Mouse (Mus musculus) heart, embryonic 15.5 days (tissue): ENCODE data around the gene Ptbp3. TPM values are rescaled to one million over a fixed set of nuclear protein-coding genes. Genes with fewer than 3 reads are reported as not detected.
"Not testable (repeated sequence)": the region's sequence is repeated elsewhere in the genome, so short reads cannot be mapped to it uniquely, and the experiment has no call there.

Experiments used
- ATAC-seq: fragments of 200-750 bp; cut with Nextera tagmentation; replicated peaks from 2 replicates; pipeline ENCODE4 v1.8.0; 2017; ENCODE audit warnings: low read depth, moderate TSS enrichment; ENCODE audit not compliant: insufficient number of reproducible peaks, insufficient read depth, low FRiP score
- H3K27ac ChIP-seq: fragments of 300-500 bp; sonication (generic); 2 replicates; pipeline ENCODE4 v1.5.1; 2015; ENCODE audit warnings: mild to moderate bottlenecking, inconsistent platforms
- H3K27me3 ChIP-seq: fragments of 300-500 bp; sonication (generic); 2 replicates; pipeline ENCODE4 v1.6.1; 2015; ENCODE audit warnings: inconsistent platforms
- H3K36me3 ChIP-seq: fragments of 300-500 bp; sonication (generic); 2 replicates; pipeline ENCODE4 v1.6.1; 2015; ENCODE audit warnings: mild to moderate bottlenecking, inconsistent platforms
- H3K4me1 ChIP-seq: fragments of 300-500 bp; sonication (generic); replicated peaks from 2 replicates; pipeline ENCODE4 v1.6.1; 2015; ENCODE audit warnings: inconsistent platforms
- H3K4me2 ChIP-seq: fragments of 300-500 bp; sonication (generic); 2 replicates; pipeline ENCODE4 v1.6.1; 2015; ENCODE audit warnings: inconsistent platforms, mild to moderate bottlenecking, moderate library complexity
- H3K4me3 ChIP-seq: fragments of 300-500 bp; sonication (generic); 2 replicates; pipeline ENCODE4 v1.5.1; 2015; ENCODE audit warnings: mild to moderate bottlenecking, inconsistent platforms
- H3K9ac ChIP-seq: fragments of 300-500 bp; sonication (generic); 2 replicates; pipeline ENCODE4 v1.6.1; 2015; ENCODE audit warnings: mild to moderate bottlenecking, inconsistent platforms
- H3K9me3 ChIP-seq: fragments of 300-500 bp; sonication (generic); replicated peaks from 2 replicates; pipeline ENCODE4 v1.6.1; 2016; ENCODE audit warnings: inconsistent platforms
- WGBS: fragments of 180-500 bp; shearing (Covaris S2); methylation state at CpG from one replicate; pipeline ENCODE4 v1.1.7; 2015; ENCODE audit warnings: mixed read lengths; 5-methylcytosine and 5-hydroxymethylcytosine counted together
- polyA plus RNA-seq: library from polyadenylated mRNA; unstranded; fragments of >200 nt; fragmentation: Nextera tagmentation; extraction: Ambion mirVana; gene quantifications from 2 replicates; pipeline ENCODE4 v1.2.1, GENCODE M21; 2015

Gene Ptbp3
- polyA plus RNA-seq, 1 experiment from 2014 or later = 24.0 TPM

- H3K9me3 ChIP-seq = no peaks in the 10 kb centered on the region
- no peak overlapping the region for H3K9ac ChIP-seq
- no peak overlapping the region for H3K4me3 ChIP-seq
- H3K4me1 ChIP-seq = no peaks in the 10 kb centered on the region
- H3K4me2 ChIP-seq = no peak overlapping the region
- no peak overlapping the region for H3K27ac ChIP-seq
- no peaks in the 10 kb centered on the region for H3K27me3 ChIP-seq
- WGBS = 79% methylated on average over 11 of the region's 11 CpGs
- no peaks in the 10 kb centered on the region for H3K36me3 ChIP-seq
- no peak for ATAC-seq
Observed at GRCm38 (mm10) chr4:59572521-59573118, 23.5 kb upstream of the Ptbp3 start.

GRCm38 (mm10) chr4:59570519-59570918, 21.4 kb upstream of the Ptbp3 start:
- H3K9ac ChIP-seq, ATAC-seq, H3K4me3 ChIP-seq, H3K36me3 ChIP-seq, H3K4me1 ChIP-seq, H3K4me2 ChIP-seq, H3K9me3 ChIP-seq, H3K27me3 ChIP-seq, H3K27ac ChIP-seq: not testable (repeated sequence)
- 93% methylated on average over 8 of the region's 8 CpGs for WGBS

- Histone ChIP-seq H3K4me1 (no peaks in the 10 kb centered on the region), H3K36me3 (no peaks in the 10 kb centered on the region), H3K9me3 (no peaks in the 10 kb centered on the region), H3K27ac (no peak overlapping the region), H3K27me3 (no peaks in the 10 kb centered on the region), H3K9ac (no peak overlapping the region), H3K4me3 (no peak overlapping the region), H3K4me2 (0 out of 2 replicates have a peak overlapping the region, but pooled peaks have one; percentile 31)
- ATAC-seq = no peak
- 3% methylated on average over 7 of the region's 7 CpGs for WGBS
Observed at GRCm38 (mm10) chr4:59569538-59569937, 20.4 kb upstream of the Ptbp3 start.

GRCm38 (mm10) chr4:59567576-59568260, 18.6 kb upstream of the Ptbp3 start:
- Histone ChIP-seq H3K4me2 (no peak overlapping the region), H3K9ac (no peak overlapping the region), H3K27ac (no peak overlapping the region), H3K27me3 (no peaks in the 10 kb centered on the region), H3K36me3 (no peaks in the 10 kb centered on the region), H3K9me3 (no peaks in the 10 kb centered on the region), H3K4me3 (no peak overlapping the region), H3K4me1 (no peaks in the 10 kb centered on the region)
- ATAC-seq = no peak
- 73% methylated on average over 6 of the region's 6 CpGs for WGBS

GRCm38 (mm10) chr4:59565571-59566188, 16.5 kb upstream of the Ptbp3 start:
- Histone ChIP-seq H3K9me3 (no peaks in the 10 kb centered on the region), H3K4me3 (no peak overlapping the region), H3K36me3 (no peaks in the 10 kb centered on the region), H3K27me3 (no peaks in the 10 kb centered on the region), H3K4me2 (no peak overlapping the region), H3K27ac (no peak overlapping the region), H3K9ac (no peak overlapping the region), H3K4me1 (no peaks in the 10 kb centered on the region)
- no peak for ATAC-seq
- WGBS = 56% methylated on average over 8 of the region's 8 CpGs

- H3K9me3 ChIP-seq = no peaks in the 10 kb centered on the region
- ATAC-seq = no peak
- no peak overlapping the region for H3K9ac ChIP-seq
- H3K36me3 ChIP-seq = no peaks in the 10 kb centered on the region
- H3K27ac ChIP-seq = no peak overlapping the region
- no peaks in the 10 kb centered on the region for H3K4me1 ChIP-seq
- H3K27me3 ChIP-seq = no peaks in the 10 kb centered on the region
- no peak overlapping the region for H3K4me3 ChIP-seq
- H3K4me2 ChIP-seq = no peak overlapping the region
- WGBS = 69% methylated on average over 3 of the region's 3 CpGs
Observed at GRCm38 (mm10) chr4:59564128-59564527, 15.0 kb upstream of the Ptbp3 start.

GRCm38 (mm10) chr4:59560141-59560540, 11.0 kb upstream of the Ptbp3 start:
- no peak overlapping the region for H3K9ac ChIP-seq
- 79% methylated on average over 6 of the region's 6 CpGs for WGBS

GRCm38 (mm10) chr4:59558096-59558720, 9.0 kb upstream of the Ptbp3 start:
- no peak overlapping the region for H3K27ac ChIP-seq
- H3K4me1 ChIP-seq = no peaks in the 10 kb centered on the region
- no peak overlapping the region for H3K4me2 ChIP-seq
- no peaks in the 10 kb centered on the region for H3K9me3 ChIP-seq
- no peak overlapping the region for H3K4me3 ChIP-seq
- no peaks in the 10 kb centered on the region for H3K27me3 ChIP-seq
- H3K36me3 ChIP-seq = no peaks in the 10 kb centered on the region
- ATAC-seq = no peak
- WGBS = 55% methylated on average over 6 of the region's 6 CpGs
- no peak overlapping the region for H3K9ac ChIP-seq

More at GRCm38 (mm10) chr4:59560141-59560540, 11.0 kb upstream of the Ptbp3 start:
- Histone ChIP-seq H3K27me3 (no peaks in the 10 kb centered on the region), H3K4me1 (no peaks in the 10 kb centered on the region), H3K27ac (no peak overlapping the region), H3K36me3 (no peaks in the 10 kb centered on the region), H3K4me2 (no peak overlapping the region), H3K4me3 (no peak overlapping the region), H3K9me3 (no peaks in the 10 kb centered on the region)
- ATAC-seq = no peak

- H3K27ac ChIP-seq, H3K4me2 ChIP-seq, H3K4me3 ChIP-seq, H3K9ac ChIP-seq, H3K4me1 ChIP-seq, H3K27me3 ChIP-seq, ATAC-seq, H3K36me3 ChIP-seq, H3K9me3 ChIP-seq: not testable (repeated sequence)
- WGBS = 89% methylated on average over 4 of the region's 4 CpGs
Observed at GRCm38 (mm10) chr4:59557343-59557742, 8.2 kb upstream of the Ptbp3 start.

- no peaks in the 10 kb centered on the region for H3K36me3 ChIP-seq
- no peak overlapping the region for H3K27ac ChIP-seq
- H3K4me3 ChIP-seq = no peak overlapping the region
- no peaks in the 10 kb centered on the region for H3K9me3 ChIP-seq
- H3K9ac ChIP-seq = no peak overlapping the region
- ATAC-seq = no peak
- no peaks in the 10 kb centered on the region for H3K27me3 ChIP-seq
- no peaks in the 10 kb centered on the region for H3K4me1 ChIP-seq
- no peak overlapping the region for H3K4me2 ChIP-seq
Observed at GRCm38 (mm10) chr4:59555177-59555576, 6.0 kb upstream of the Ptbp3 start.

- Histone ChIP-seq H3K9me3 (no peaks in the 10 kb centered on the region), H3K27me3 (no peaks in the 10 kb centered on the region), H3K36me3 (no peaks in the 10 kb centered on the region), H3K9ac (no peak overlapping the region), H3K27ac (no peak overlapping the region), H3K4me1 (0 out of 2 replicates have a peak, but pooled peaks cover 2% of the 10 kb centered on the region), H3K4me3 (no peak overlapping the region), H3K4me2 (no peak overlapping the region)
- no peak for ATAC-seq
- WGBS = 61% methylated on average over 3 of the region's 3 CpGs
Observed at GRCm38 (mm10) chr4:59553576-59553975, 4.4 kb upstream of the Ptbp3 start.
